Mouse (Mus musculus) erythroblast, embryonic 14.5 days (primary cell): ENCODE measurements around the gene Rap1gds1.

Experiments used
- GATA1 ChIP-seq: IDR thresholded peaks from 2 replicates; pipeline ENCODE4 v1.6.1; 2012; ENCODE audit warnings: low read length, inconsistent platforms, mixed read lengths
- TAL1 ChIP-seq: IDR thresholded peaks from 3 replicates; pipeline ENCODE4 v1.6.1; 2012; ENCODE audit warnings: low read length, inconsistent platforms, mixed read lengths

GRCm38 (mm10) chr3:139005669-139006068 is 69.3 kb downstream of the Rap1gds1 start:
- no peak for TF ChIP-seq TAL1
- TF ChIP-seq GATA1 = no peak
